Mouse (Mus musculus) bone marrow macrophage, adult 2 months (primary cell): Measurements from ENCODE around the gene Acrbp.

ENCODE experiments used
- CTCF ChIP-seq: IDR thresholded peaks from 2 replicates; pipeline ENCODE4 v1.5.1; 2012; ENCODE audit warnings: low read depth, mild to moderate bottlenecking, low read length, moderate library complexity
- POLR2A ChIP-seq: IDR thresholded peaks from 2 replicates; pipeline ENCODE4 v1.6.1; 2012; ENCODE audit warnings: mild to moderate bottlenecking, low read depth, low read length, borderline replicate concordance

DNA sequence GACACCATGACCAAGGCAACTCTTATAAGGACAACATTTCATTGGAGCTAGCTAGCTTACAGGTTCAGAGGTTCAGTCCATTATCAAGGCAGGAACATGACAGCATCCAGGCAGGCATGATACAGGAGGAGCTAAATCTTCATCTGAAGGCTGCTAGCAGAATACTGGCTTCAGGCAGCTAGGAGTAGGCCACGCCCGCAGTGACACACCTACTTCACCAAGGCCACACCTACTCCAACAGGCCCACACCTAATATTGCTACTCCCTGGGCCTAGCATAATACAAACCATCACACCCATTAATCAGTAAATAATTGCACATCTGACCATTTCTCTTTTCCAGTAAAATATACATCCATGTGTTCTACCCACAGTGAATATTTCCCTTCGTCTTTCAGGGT lies 31.8 kb upstream of the Acrbp start:
- TF ChIP-seq CTCF = no peak
- no peak for TF ChIP-seq POLR2A
